Mouse (Mus musculus) cortical plate, adult 2 months (tissue): Measurements from ENCODE around the gene Hira. TPM values are rescaled to one million over a fixed set of nuclear protein-coding genes. Genes with fewer than 3 reads are reported as not detected.
"Not testable (repeated sequence)": the region's sequence is repeated elsewhere in the genome, so short reads cannot be mapped to it uniquely, and the experiment has no call there.

Experiments
- H3K27ac ChIP-seq: fragments of 200-500 bp; 2 replicates; pipeline ENCODE4 v1.5.1; 2012; ENCODE audit warnings: low read length, control low read depth, inconsistent platforms; ENCODE audit not compliant: insufficient read depth
- H3K4me1 ChIP-seq: fragments of 200-500 bp; 2 replicates; pipeline ENCODE4 v1.6.1; 2011; ENCODE audit warnings: low read length; ENCODE audit not compliant: control insufficient read depth, insufficient read depth
- H3K4me3 ChIP-seq: fragments of 200-500 bp; 2 replicates; pipeline ENCODE4 v1.5.1; 2011; ENCODE audit warnings: mild to moderate bottlenecking, low read length, control low read depth; ENCODE audit not compliant: insufficient read depth
- CTCF ChIP-seq: fragments of 200-500 bp; IDR thresholded peaks from 2 replicates; pipeline ENCODE4 v1.5.1; 2011; ENCODE audit warnings: mild to moderate bottlenecking, control low read depth, low read length; ENCODE audit not compliant: insufficient read depth; ENCODE audit errors: extremely low read depth
- POLR2A ChIP-seq: fragments of 200-500 bp; IDR thresholded peaks from 2 replicates; pipeline ENCODE4 v1.6.1; 2011; ENCODE audit warnings: mild to moderate bottlenecking, low read length, control low read depth; ENCODE audit not compliant: insufficient read depth; ENCODE audit errors: extremely low read depth
- polyA plus RNA-seq: library from polyadenylated mRNA; depleted of rRNA; stranded (reverse); fragments of >200 nt; gene quantifications from 2 replicates; pipeline ENCODE4 v1.2.3, GENCODE M21; 2012; rRNA removed

Gene Hira
- polyA plus RNA-seq, 1 experiment = 73.5 TPM

DNA sequence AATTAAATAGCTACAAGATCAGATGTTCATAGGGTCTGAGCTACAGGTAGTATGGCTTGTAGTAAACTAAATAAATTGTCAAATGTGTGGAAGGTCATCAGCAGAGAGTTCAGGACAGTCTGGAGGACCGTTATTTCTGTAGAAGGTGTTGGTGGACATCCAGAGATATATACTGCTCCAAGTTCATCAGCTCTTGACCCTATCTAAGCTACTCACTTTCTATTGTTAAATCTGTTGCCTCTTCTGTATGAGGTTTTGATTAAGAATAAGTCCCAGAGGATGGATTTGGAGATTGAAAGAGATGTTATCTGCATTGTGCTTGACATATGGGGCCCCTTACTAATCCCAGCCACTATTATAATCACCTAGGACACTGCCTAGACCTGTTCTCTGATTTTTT, 129.9 kb downstream of the Hira start:
- H3K4me1 ChIP-seq = no peaks in the 10 kb centered on the region
- no peak for TF ChIP-seq CTCF
- no peak for TF ChIP-seq POLR2A
- H3K27ac ChIP-seq = no peak overlapping the region
- H3K4me3 ChIP-seq = no peak overlapping the region

DNA sequence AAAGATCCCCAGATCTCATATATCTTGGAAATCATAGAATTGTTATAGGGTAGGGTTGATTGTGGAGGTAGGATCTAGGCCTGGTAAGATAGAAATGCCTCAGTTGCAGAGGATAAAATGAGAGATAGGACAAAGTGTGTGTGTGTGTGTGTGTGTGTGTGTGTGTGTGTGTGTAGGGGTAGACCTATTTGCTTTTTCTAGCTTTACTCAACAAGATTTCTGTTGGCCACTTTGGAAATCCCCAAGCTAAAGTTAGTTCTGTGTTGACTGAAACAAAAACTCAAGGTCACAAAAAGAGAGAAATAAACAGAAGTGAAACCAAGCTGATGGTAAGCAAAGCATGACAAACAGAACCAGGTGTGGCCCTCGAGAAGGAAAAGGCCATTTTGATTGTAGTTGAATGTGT, 130.4 kb downstream of the Hira start:
- not testable (repeated sequence) for H3K4me1 ChIP-seq, H3K27ac ChIP-seq, H3K4me3 ChIP-seq

DNA sequence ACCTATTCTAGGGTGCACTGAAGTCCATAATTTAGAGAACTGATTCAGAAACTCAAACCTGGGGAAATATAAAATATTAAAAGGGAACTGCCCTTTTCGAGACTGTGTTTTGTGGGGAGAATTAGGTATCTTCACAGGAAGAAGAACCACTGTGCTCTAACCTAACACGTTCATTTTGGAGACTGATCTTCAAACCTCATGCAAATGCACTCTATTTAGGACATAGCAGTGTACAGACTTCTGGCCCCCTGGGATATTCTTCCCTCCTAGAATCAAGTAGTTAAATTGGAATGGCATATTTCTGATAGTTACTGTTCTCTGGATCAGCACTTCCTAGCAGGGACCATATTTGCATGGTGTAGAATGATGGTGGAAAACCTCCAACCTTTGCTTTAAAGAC, 133.9 kb downstream of the Hira start:
- no peak for TF ChIP-seq CTCF
- no peak for TF ChIP-seq POLR2A
- H3K4me1 ChIP-seq = no peaks in the 10 kb centered on the region
- H3K4me3 ChIP-seq = no peak overlapping the region
- no peak overlapping the region for H3K27ac ChIP-seq

DNA sequence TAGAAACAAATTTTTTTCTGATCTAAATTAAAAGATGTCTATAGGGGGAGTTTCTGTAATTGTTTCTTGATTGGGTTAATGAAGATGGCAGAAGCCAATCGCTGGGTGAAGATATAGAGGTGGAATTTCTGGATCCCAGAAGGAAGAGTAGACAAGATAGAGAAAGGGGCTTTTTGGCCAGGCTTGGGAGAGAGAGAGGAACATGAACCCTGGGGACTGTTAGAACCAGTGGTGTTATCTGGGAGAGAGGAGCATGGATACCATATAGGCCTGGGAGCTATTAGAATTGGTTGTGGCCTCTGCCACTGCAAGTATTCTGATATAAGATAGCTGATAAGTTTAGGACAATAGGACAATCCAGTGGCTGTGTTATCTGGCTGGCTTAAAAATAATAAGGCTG, 136.7 kb downstream of the Hira start:
- Histone ChIP-seq H3K4me1 (no peaks in the 10 kb centered on the region), H3K4me3 (no peak overlapping the region), H3K27ac (no peak overlapping the region)
- TF ChIP-seq CTCF (no peak), POLR2A (no peak)

DNA sequence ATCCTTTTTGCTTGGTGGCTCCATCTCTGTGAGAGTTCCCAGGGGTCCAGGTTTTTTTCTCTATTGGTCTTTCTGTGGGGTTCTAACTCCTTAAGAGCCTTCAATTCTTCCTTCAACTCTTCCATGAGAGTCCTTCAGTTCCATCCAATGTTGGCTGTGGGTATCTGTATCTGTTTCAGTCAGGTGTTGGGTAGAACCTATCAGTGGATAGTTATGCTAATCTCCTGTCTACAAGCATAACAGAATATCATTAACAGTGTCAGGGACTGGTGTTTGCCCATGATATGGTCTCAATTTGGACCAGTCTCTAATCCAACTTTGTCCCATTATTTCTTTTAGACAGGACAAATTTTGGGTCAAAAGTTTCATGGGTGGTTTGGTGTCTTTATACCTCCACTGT, 137.8 kb downstream of the Hira start:
- TF ChIP-seq POLR2A (no peak), CTCF (no peak)
- Histone ChIP-seq H3K27ac (no peak overlapping the region), H3K4me3 (no peak overlapping the region), H3K4me1 (no peaks in the 10 kb centered on the region)

Other genes with a start within 250 kb of the Hira start
- gene Sept5, start 247.1 kb upstream of the Hira start, polyA plus RNA-seq = 999 TPM in 2 replicates
- 88.0 and 88.9 TPM in 2 replicates for gene Cldn5, start 100.2 kb upstream of the Hira start, polyA plus RNA-seq
- 82.7 and 85.3 TPM in 2 replicates for gene Ufd1, start 65.3 kb upstream of the Hira start, polyA plus RNA-seq
- 2.5 and 2.9 TPM in 2 replicates for gene Cdc45, start 65.0 kb upstream of the Hira start, polyA plus RNA-seq
- 52.8 and 53.3 TPM in 2 replicates for gene 2510002D24Rik, start 40.5 kb upstream of the Hira start, polyA plus RNA-seq
- gene Gm28539, start 40.5 kb upstream of the Hira start, polyA plus RNA-seq = 0.45 TPM in 1 of 2 replicates, not detected in the other
- 24.7 and 26.6 TPM in 2 replicates for gene Mrpl40, start 175 bp upstream of the Hira start, polyA plus RNA-seq